Mouse (Mus musculus): ENCODE results near the gene Cic. TPM values are rescaled to one million over a fixed set of nuclear protein-coding genes. Genes with fewer than 3 reads are reported as not detected.
A peak's percentile ranks its signal among the peaks of the same experiment; 100 is the strongest.
"Not testable (repeated sequence)": the region's sequence is repeated elsewhere in the genome, so short reads cannot be mapped to it uniquely, and the experiment has no call there.

Cic gene
- polyA plus RNA-seq, 1 experiment from 2014 or later, result 23.5 TPM

GRCm38 (mm10) chr7:25311193-25311592, 43.7 kb downstream of the Cic start:
- Histone ChIP-seq H3K4me3 (no peak overlapping the region), H3K36me3 (no peaks in the 10 kb centered on the region), H3K27me3 (ENCODE audit: insufficient read depth, poor library complexity, severe bottlenecking) (peaks cover 76% of the 10 kb centered on the region), H3K27ac (no peak overlapping the region), H3K9me3 (no peaks in the 10 kb centered on the region), H3K4me1 (replicated peaks) (peaks cover 24% of the 10 kb centered on the region)
- WGBS, result 80% methylated on average over 11 of the region's 11 CpGs
- no peak for DNase-seq (ENCODE audit: low spot score)

GRCm38 (mm10) chr7:25313325-25313724, 45.8 kb downstream of the Cic start:
- DNase-seq (ENCODE audit: low spot score), result no peak
- Histone ChIP-seq H3K4me1 (replicated peaks) (peaks cover 35% of the 10 kb centered on the region), H3K9me3 (no peaks in the 10 kb centered on the region), H3K27ac (no peak overlapping the region), H3K36me3 (no peaks in the 10 kb centered on the region), H3K4me3 (no peak overlapping the region), H3K27me3 (ENCODE audit: insufficient read depth, poor library complexity, severe bottlenecking) (peaks cover 63% of the 10 kb centered on the region)
- WGBS, result 42% methylated on average over 7 of the region's 7 CpGs

- 1% methylated on average over 51 of the region's 51 CpGs for WGBS
- H3K27me3 ChIP-seq (ENCODE audit: insufficient read depth, poor library complexity, severe bottlenecking), result peaks cover 51% of the 10 kb centered on the region
- DNase-seq (ENCODE audit: low spot score), result peak; percentile 20
Observed at GRCm38 (mm10) chr7:25314606-25315305, 47.3 kb downstream of the Cic start.

GRCm38 (mm10) chr7:25315306-25316041, 48.0 kb downstream of the Cic start:
- H3K27me3 ChIP-seq (ENCODE audit: insufficient read depth, poor library complexity, severe bottlenecking), result peaks cover 51% of the 10 kb centered on the region
- peaks cover 3% of the 10 kb centered on the region; the same call in 1 of the 2 replicates for H3K36me3 ChIP-seq
- WGBS, result under 1% methylated on average over 69 of the region's 69 CpGs
- peaks cover 40% of the 10 kb centered on the region for H3K4me1 ChIP-seq (replicated peaks)
- peak; percentile 53 for DNase-seq (ENCODE audit: low spot score)
- H3K9me3 ChIP-seq, result no peaks in the 10 kb centered on the region
- peak overlapping the region; percentile 80 for H3K4me3 ChIP-seq
- H3K27ac ChIP-seq, result peak overlapping the region; percentile 85

More at GRCm38 (mm10) chr7:25314606-25315305, 47.3 kb downstream of the Cic start:
- Histone ChIP-seq H3K4me3 (peak overlapping the region; percentile 80), H3K36me3 (no peaks in the 10 kb centered on the region), H3K4me1 (replicated peaks) (peaks cover 40% of the 10 kb centered on the region), H3K9me3 (no peaks in the 10 kb centered on the region), H3K27ac (peak overlapping the region; percentile 85)

- H3K4me1 ChIP-seq (replicated peaks), result peaks cover 49% of the 10 kb centered on the region
- peak within 1 kb of the TSS; percentile 80 for H3K4me3 ChIP-seq
- no peaks in the 10 kb centered on the region for H3K9me3 ChIP-seq
- peak within 1 kb of the TSS; percentile 95 for H3K27ac ChIP-seq
- peak; percentile 96 for DNase-seq (ENCODE audit: low spot score)
- peaks cover 42% of the 10 kb centered on the region for H3K27me3 ChIP-seq (ENCODE audit: insufficient read depth, poor library complexity, severe bottlenecking)
- H3K36me3 ChIP-seq, result peaks cover 4% of the 10 kb centered on the region; the same call in 1 of the 2 replicates
- WGBS, result under 1% methylated on average over 52 of the region's 52 CpGs
Observed at GRCm38 (mm10) chr7:25316532-25317445, 49.3 kb downstream of the Cic start, which contains the start of gene Megf8. Gene Megf8, plus strand, starts transcription at chr7:25317164.

- Histone ChIP-seq H3K27ac (peak overlapping the region; percentile 95), H3K36me3 (peaks cover 4% of the 10 kb centered on the region; the same call in 1 of the 2 replicates), H3K4me1 (replicated peaks) (peaks cover 56% of the 10 kb centered on the region), H3K27me3 (ENCODE audit: insufficient read depth, poor library complexity, severe bottlenecking) (peaks cover 34% of the 10 kb centered on the region), H3K4me3 (peak overlapping the region; percentile 80), H3K9me3 (no peaks in the 10 kb centered on the region)
- WGBS, result 19% methylated on average over 21 of the region's 21 CpGs
- no peak for DNase-seq (ENCODE audit: low spot score)
Observed at GRCm38 (mm10) chr7:25317446-25317999, 50.0 kb downstream of the Cic start.

GRCm38 (mm10) chr7:25322058-25322484, 54.6 kb downstream of the Cic start:
- Histone ChIP-seq H3K4me3 (peak overlapping the region; percentile 34), H3K27ac (peak overlapping the region; percentile 88), H3K27me3 (ENCODE audit: insufficient read depth, poor library complexity, severe bottlenecking) (no peaks in the 10 kb centered on the region), H3K36me3 (peaks cover 21% of the 10 kb centered on the region), H3K4me1 (replicated peaks) (peaks cover 35% of the 10 kb centered on the region), H3K9me3 (no peaks in the 10 kb centered on the region)
- peak; percentile 76 for DNase-seq (ENCODE audit: low spot score)
- WGBS, result 3% methylated on average over 6 of the region's 6 CpGs

- H3K27ac ChIP-seq, result no peak overlapping the region
- no peak for DNase-seq (ENCODE audit: low spot score)
- no peak overlapping the region for H3K4me3 ChIP-seq
- no peaks in the 10 kb centered on the region for H3K27me3 ChIP-seq (ENCODE audit: insufficient read depth, poor library complexity, severe bottlenecking)
- 87% methylated on average over 2 of the region's 2 CpGs for WGBS
- no peaks in the 10 kb centered on the region for H3K9me3 ChIP-seq
- peaks cover 23% of the 10 kb centered on the region for H3K4me1 ChIP-seq (replicated peaks)
- peaks cover 31% of the 10 kb centered on the region for H3K36me3 ChIP-seq
Observed at GRCm38 (mm10) chr7:25323219-25323618, 55.7 kb downstream of the Cic start.

GRCm38 (mm10) chr7:25325431-25325830, 57.9 kb downstream of the Cic start:
- not testable (repeated sequence) for H3K4me3 ChIP-seq; H3K27me3 ChIP-seq (ENCODE audit: insufficient read depth, poor library complexity, severe bottlenecking); H3K9me3 ChIP-seq; H3K27ac ChIP-seq; DNase-seq (ENCODE audit: low spot score)
- Histone ChIP-seq H3K36me3 (peaks cover 47% of the 10 kb centered on the region), H3K4me1 (replicated peaks) (peaks cover 16% of the 10 kb centered on the region)
- 89% methylated on average over 6 of the region's 6 CpGs for WGBS

- Histone ChIP-seq H3K36me3 (peaks cover 53% of the 10 kb centered on the region), H3K9me3 (no peaks in the 10 kb centered on the region), H3K27me3 (ENCODE audit: insufficient read depth, poor library complexity, severe bottlenecking) (no peaks in the 10 kb centered on the region), H3K27ac (peak overlapping the region; percentile 29; the same call in 1 of the 2 replicates), H3K4me3 (no peak overlapping the region), H3K4me1 (replicated peaks) (peaks cover 13% of the 10 kb centered on the region)
- WGBS, result 90% methylated on average over 8 of the region's 8 CpGs
- DNase-seq (ENCODE audit: low spot score), result no peak
Observed at GRCm38 (mm10) chr7:25326233-25326632, 58.7 kb downstream of the Cic start.

GRCm38 (mm10) chr7:25333596-25334307, 66.2 kb downstream of the Cic start:
- Histone ChIP-seq H3K36me3 (peaks cover 86% of the 10 kb centered on the region), H3K27me3 (ENCODE audit: insufficient read depth, poor library complexity, severe bottlenecking) (no peaks in the 10 kb centered on the region), H3K4me3 (no peak overlapping the region), H3K4me1 (replicated peaks) (no peaks in the 10 kb centered on the region), H3K9me3 (peaks cover 5% of the 10 kb centered on the region; the same call in 1 of the 2 replicates), H3K27ac (no peak overlapping the region)
- WGBS, result 38% methylated on average over 16 of the region's 16 CpGs
- DNase-seq (ENCODE audit: low spot score), result peak; percentile 81

All from hindbrain, embryonic 10.5 days (tissue).